Mouse (Mus musculus) CH12.LX (cell line): ENCODE results near the gene Pfdn4.

Experiments used
- GABPA ChIP-seq: IDR thresholded peaks from 2 replicates; pipeline ENCODE4 v1.6.1; 2012; ENCODE audit warnings: low read depth, low read length, improper control_type of control experiment, inconsistent platforms; ENCODE audit not compliant: insufficient replicate concordance
- JUND ChIP-seq: conservative IDR thresholded peaks from 2 replicates; pipeline ENCODE4 v1.6.1; 2011; ENCODE audit warnings: low read depth, low read length, improper control_type of control experiment
- MYC ChIP-seq: IDR thresholded peaks from 2 replicates; pipeline ENCODE4 v1.6.1; 2011; ENCODE audit warnings: low read depth, mild to moderate bottlenecking, improper control_type of control experiment, low read length
- POLR2AphosphoS2 ChIP-seq: IDR thresholded peaks from 2 replicates; pipeline ENCODE4 v1.6.1; 2011; ENCODE audit warnings: low read depth, low read length, improper control_type of control experiment
- ZC3H11A ChIP-seq: IDR thresholded peaks from 2 replicates; pipeline ENCODE4 v1.6.1; 2012; ENCODE audit warnings: low read depth, mild to moderate bottlenecking, inconsistent platforms, low read length, improper control_type of control experiment

DNA sequence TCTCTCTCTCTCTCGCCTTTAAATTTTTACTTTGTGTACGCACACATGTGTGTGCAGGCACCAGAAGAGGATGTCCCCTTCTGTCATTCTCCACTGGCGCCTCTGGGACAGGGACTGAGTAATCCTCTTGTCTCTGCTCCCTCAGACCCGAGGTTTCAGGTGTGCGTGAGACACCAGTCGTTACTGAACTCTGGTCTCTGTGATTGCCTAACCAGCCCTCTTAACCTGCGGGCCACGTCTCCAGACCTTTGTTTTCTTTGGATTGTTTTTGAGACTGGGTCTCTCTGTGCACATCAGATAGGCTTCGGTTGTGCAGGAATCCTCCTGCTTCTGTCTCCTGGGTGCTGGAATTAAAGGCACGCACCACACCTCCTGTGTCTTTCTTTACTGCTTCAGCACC, 37.0 kb upstream of the Pfdn4 start:
- TF ChIP-seq JUND (no peak), GABPA (no peak), POLR2AphosphoS2 (no peak), ZC3H11A (no peak), MYC (no peak)
